Mouse (Mus musculus): ENCODE measurements around the gene S100a1. TPM values are rescaled to one million over a fixed set of nuclear protein-coding genes. Genes with fewer than 3 reads are reported as not detected.

S100a1 gene
- polyA plus RNA-seq, 1 experiment from 2014 or later, result 33.8 TPM

DNA sequence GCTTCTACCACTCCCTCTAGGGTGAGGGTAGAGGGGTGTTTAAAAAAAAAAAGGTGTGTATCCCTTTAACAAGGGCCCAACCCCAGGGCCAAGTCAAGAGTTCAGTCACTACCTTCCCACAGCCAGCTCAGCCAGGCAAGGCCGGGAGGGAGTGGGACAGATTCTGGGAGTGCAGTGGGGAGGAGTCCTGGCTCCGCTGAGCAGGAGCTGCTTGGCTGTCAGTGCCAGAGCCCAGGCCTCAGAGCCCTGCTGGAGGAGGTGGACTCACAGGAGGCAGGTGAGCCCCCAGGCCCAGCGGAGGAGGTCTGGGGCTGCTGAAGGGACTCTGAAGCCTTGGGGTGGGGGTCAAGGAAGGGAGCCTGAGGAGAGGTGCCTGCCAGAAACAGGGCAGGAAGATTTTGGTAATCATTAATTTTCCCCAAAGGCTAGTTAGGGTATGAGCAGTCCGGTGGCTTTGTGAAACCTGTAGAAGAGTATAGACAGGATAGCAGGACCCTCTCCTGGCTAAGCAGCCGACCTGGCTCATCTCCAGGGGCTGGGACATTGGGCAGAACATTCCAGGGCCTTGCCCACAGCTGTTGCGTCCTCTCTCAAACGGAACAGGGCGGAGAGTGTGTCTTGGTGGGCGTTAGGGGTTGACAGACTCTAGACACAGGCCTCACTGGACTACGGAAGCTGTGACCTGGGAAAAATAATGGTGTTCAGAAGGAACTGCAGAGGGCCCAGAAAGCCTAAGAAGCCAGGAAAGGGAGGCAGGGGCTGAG lies 23.1 kb upstream of the S100a1 start, which contains the start of gene S100a16:
Gene S100a16, plus strand, starts transcription at position 114 of the 764 bp plus-strand sequence.
- peak within 1 kb of the TSS; percentile 43 for H3K4me3 ChIP-seq (ENCODE audit: low read depth, low read length)
- no peaks in the 10 kb centered on the region for H3K36me3 ChIP-seq (ENCODE audit: control insufficient read depth, insufficient read depth)
- ATAC-seq (ENCODE audit: low read depth), result peak; percentile 79
- 50% methylated on average over 10 of the region's 10 CpGs for WGBS (ENCODE audit: insufficient replicate concordance)
- peak within 1 kb of the TSS; percentile 41; the same call in 1 of the 2 replicates for H3K9ac ChIP-seq (ENCODE audit: low read depth, low read length)
- H3K4me1 ChIP-seq (ENCODE audit: control insufficient read depth, low read depth, low read length), result no peaks in the 10 kb centered on the region
- no peaks in the 10 kb centered on the region for H3K9me3 ChIP-seq (replicated peaks; ENCODE audit: control insufficient read depth, low read length)
- peak within 1 kb of the TSS; percentile 38 for H3K4me2 ChIP-seq (ENCODE audit: low read depth, low read length)
- peak within 1 kb of the TSS; percentile 64 for H3K27ac ChIP-seq (ENCODE audit: low read length)
- H3K27me3 ChIP-seq (ENCODE audit: control insufficient read depth, insufficient read depth, low read depth, low read length), result no peaks in the 10 kb centered on the region

GRCm38 (mm10) chr3:90535446-90535845 lies 21.3 kb upstream of the S100a1 start:
- ATAC-seq (ENCODE audit: low read depth), result no peak
- no peaks in the 10 kb centered on the region for H3K36me3 ChIP-seq (ENCODE audit: control insufficient read depth, insufficient read depth)
- H3K9ac ChIP-seq (ENCODE audit: low read depth, low read length), result no peak overlapping the region
- WGBS (ENCODE audit: insufficient replicate concordance), result 25% methylated on average over 1 of the region's 1 CpGs
- H3K4me1 ChIP-seq (ENCODE audit: control insufficient read depth, low read depth, low read length), result no peaks in the 10 kb centered on the region
- H3K27ac ChIP-seq (ENCODE audit: low read length), result no peak overlapping the region
- no peaks in the 10 kb centered on the region for H3K27me3 ChIP-seq (ENCODE audit: control insufficient read depth, insufficient read depth, low read depth, low read length)
- H3K9me3 ChIP-seq (replicated peaks; ENCODE audit: control insufficient read depth, low read length), result no peaks in the 10 kb centered on the region
- no peak overlapping the region for H3K4me2 ChIP-seq (ENCODE audit: low read depth, low read length)
- H3K4me3 ChIP-seq (ENCODE audit: low read depth, low read length), result no peak overlapping the region

DNA sequence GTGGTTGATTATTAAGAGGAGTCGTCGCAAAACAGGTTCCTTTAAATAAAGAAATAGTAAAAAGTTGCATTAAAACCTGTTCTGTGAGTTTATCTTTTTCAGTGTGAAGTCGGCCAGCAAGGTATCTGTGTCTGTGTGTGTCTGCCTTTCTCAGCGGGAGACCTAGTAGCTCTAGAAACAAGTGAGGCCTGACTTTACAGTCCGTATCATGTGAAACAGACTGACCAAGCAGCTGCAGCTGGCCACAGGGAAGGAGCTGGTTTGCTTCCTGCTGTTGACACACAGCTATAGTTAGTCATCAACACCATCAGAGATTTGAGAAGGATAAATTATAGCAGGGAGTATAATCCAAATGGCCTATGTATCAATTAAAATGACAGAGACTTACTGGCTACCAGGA lies 17.5 kb upstream of the S100a1 start:
- Histone ChIP-seq H3K27me3 (ENCODE audit: control insufficient read depth, insufficient read depth, low read depth, low read length) (no peaks in the 10 kb centered on the region; the same call in 1 of the 2 replicates), H3K4me2 (ENCODE audit: low read depth, low read length) (no peak overlapping the region), H3K4me1 (ENCODE audit: control insufficient read depth, low read depth, low read length) (no peaks in the 10 kb centered on the region), H3K4me3 (ENCODE audit: low read depth, low read length) (no peak overlapping the region), H3K9me3 (replicated peaks; ENCODE audit: control insufficient read depth, low read length) (no peaks in the 10 kb centered on the region), H3K27ac (ENCODE audit: low read length) (no peak overlapping the region), H3K9ac (ENCODE audit: low read depth, low read length) (no peak overlapping the region), H3K36me3 (ENCODE audit: control insufficient read depth, insufficient read depth) (no peaks in the 10 kb centered on the region)
- 56% methylated on average over 5 of the region's 5 CpGs for WGBS (ENCODE audit: insufficient replicate concordance)
- no peak for ATAC-seq (ENCODE audit: low read depth)

DNA sequence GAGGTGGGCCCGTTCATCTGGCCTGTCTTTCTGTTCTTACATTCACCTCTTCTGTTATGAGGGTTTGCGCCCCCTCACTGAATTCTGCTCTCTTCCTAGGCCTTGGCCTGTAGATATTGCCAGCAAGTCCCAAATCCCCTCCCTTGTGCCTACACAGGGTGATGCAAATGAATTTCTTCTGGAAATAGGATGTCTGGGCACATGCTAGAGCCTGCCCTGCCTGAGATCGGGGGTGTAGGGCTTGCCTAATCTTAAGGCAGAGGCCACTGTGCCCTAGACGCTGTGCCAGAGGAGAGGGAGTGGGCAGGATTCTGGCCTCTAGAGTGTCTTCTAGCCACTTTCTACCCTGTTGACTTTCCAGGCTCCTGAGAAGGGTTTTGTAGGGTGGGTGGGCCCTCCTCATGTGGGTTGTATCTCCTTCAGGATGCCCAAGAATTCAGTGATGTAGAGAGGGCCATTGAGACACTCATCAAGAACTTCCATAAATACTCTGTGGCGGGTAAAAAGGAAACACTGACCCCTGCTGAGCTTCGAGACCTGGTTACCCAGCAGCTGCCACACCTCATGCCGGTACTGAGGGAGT lies 13.2 kb upstream of the S100a1 start:
- no peak overlapping the region for H3K4me2 ChIP-seq (ENCODE audit: low read depth, low read length)
- no peak overlapping the region for H3K9ac ChIP-seq (ENCODE audit: low read depth, low read length)
- H3K4me1 ChIP-seq (ENCODE audit: control insufficient read depth, low read depth, low read length), result no peaks in the 10 kb centered on the region; the same call in 1 of the 2 replicates
- WGBS (ENCODE audit: insufficient replicate concordance), result 65% methylated on average over 7 of the region's 7 CpGs
- H3K4me3 ChIP-seq (ENCODE audit: low read depth, low read length), result no peak overlapping the region
- no peak overlapping the region for H3K27ac ChIP-seq (ENCODE audit: low read length)
- no peak for ATAC-seq (ENCODE audit: low read depth)
- no peaks in the 10 kb centered on the region for H3K9me3 ChIP-seq (replicated peaks; ENCODE audit: control insufficient read depth, low read length)
- H3K36me3 ChIP-seq (ENCODE audit: control insufficient read depth, insufficient read depth), result no peaks in the 10 kb centered on the region
- no peaks in the 10 kb centered on the region; the same call in 1 of the 2 replicates for H3K27me3 ChIP-seq (ENCODE audit: control insufficient read depth, insufficient read depth, low read depth, low read length)

- no peak within 1 kb of the TSS for H3K4me2 ChIP-seq (ENCODE audit: low read depth, low read length)
- WGBS (ENCODE audit: insufficient replicate concordance), result 39% methylated on average over 5 of the region's 5 CpGs
- no peak within 1 kb of the TSS for H3K9ac ChIP-seq (ENCODE audit: low read depth, low read length)
- H3K4me3 ChIP-seq (ENCODE audit: low read depth, low read length), result no peak within 1 kb of the TSS
- peak; percentile 56; the same call in 1 of the 2 replicates for ATAC-seq (ENCODE audit: low read depth)
- no peaks in the 10 kb centered on the region for H3K9me3 ChIP-seq (replicated peaks; ENCODE audit: control insufficient read depth, low read length)
- H3K27ac ChIP-seq (ENCODE audit: low read length), result no peak within 1 kb of the TSS
- H3K36me3 ChIP-seq (ENCODE audit: control insufficient read depth, insufficient read depth), result no peaks in the 10 kb centered on the region
- no peaks in the 10 kb centered on the region; the same call in 1 of the 2 replicates for H3K27me3 ChIP-seq (ENCODE audit: control insufficient read depth, insufficient read depth, low read depth, low read length)
- no peaks in the 10 kb centered on the region; the same call in 1 of the 2 replicates for H3K4me1 ChIP-seq (ENCODE audit: control insufficient read depth, low read depth, low read length)
Measured at GRCm38 (mm10) chr3:90526580-90526979, 12.4 kb upstream of the S100a1 start, which contains the start of gene S100a14. TSS of gene S100a14 (plus strand) at chr3:90526856.

GRCm38 (mm10) chr3:90526076-90526475 lies 11.9 kb upstream of the S100a1 start:
- H3K4me3 ChIP-seq (ENCODE audit: low read depth, low read length), result no peak overlapping the region
- no peak overlapping the region for H3K4me2 ChIP-seq (ENCODE audit: low read depth, low read length)
- no peak overlapping the region for H3K27ac ChIP-seq (ENCODE audit: low read length)
- no peaks in the 10 kb centered on the region; the same call in 1 of the 2 replicates for H3K27me3 ChIP-seq (ENCODE audit: control insufficient read depth, insufficient read depth, low read depth, low read length)
- H3K36me3 ChIP-seq (ENCODE audit: control insufficient read depth, insufficient read depth), result no peaks in the 10 kb centered on the region
- no peak overlapping the region for H3K9ac ChIP-seq (ENCODE audit: low read depth, low read length)
- no peaks in the 10 kb centered on the region; the same call in 1 of the 2 replicates for H3K4me1 ChIP-seq (ENCODE audit: control insufficient read depth, low read depth, low read length)
- no peak for ATAC-seq (ENCODE audit: low read depth)
- 70% methylated on average over 2 of the region's 2 CpGs for WGBS (ENCODE audit: insufficient replicate concordance)
- H3K9me3 ChIP-seq (replicated peaks; ENCODE audit: control insufficient read depth, low read length), result no peaks in the 10 kb centered on the region

DNA sequence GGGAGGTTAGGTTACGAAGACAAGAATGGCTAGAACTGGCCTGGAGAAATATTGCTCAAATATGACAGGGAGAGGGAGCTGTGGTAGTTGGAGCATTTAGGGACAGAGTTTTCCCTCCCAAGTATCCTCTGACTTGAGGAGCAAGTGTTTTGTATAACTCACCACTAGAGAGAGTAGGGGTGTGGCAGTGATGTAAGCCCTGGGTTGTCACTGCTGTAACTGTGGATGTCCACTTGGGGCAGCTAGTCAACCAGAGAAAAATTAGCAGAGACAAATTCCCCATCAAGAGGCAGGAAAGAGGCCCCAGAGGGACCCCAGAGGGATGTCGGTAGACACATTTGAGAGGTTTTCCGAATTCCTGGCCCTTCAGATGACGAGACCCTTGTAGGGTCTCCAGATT lies 11.2 kb upstream of the S100a1 start:
- Histone ChIP-seq H3K4me2 (ENCODE audit: low read depth, low read length) (no peak overlapping the region), H3K27ac (ENCODE audit: low read length) (no peak overlapping the region), H3K4me1 (ENCODE audit: control insufficient read depth, low read depth, low read length) (no peaks in the 10 kb centered on the region; the same call in 1 of the 2 replicates), H3K4me3 (ENCODE audit: low read depth, low read length) (no peak overlapping the region), H3K9ac (ENCODE audit: low read depth, low read length) (no peak overlapping the region), H3K36me3 (ENCODE audit: control insufficient read depth, insufficient read depth) (no peaks in the 10 kb centered on the region), H3K27me3 (ENCODE audit: control insufficient read depth, insufficient read depth, low read depth, low read length) (no peaks in the 10 kb centered on the region; the same call in 1 of the 2 replicates), H3K9me3 (replicated peaks; ENCODE audit: control insufficient read depth, low read length) (no peaks in the 10 kb centered on the region)
- 39% methylated on average over 4 of the region's 4 CpGs for WGBS (ENCODE audit: insufficient replicate concordance)
- no peak for ATAC-seq (ENCODE audit: low read depth)

DNA sequence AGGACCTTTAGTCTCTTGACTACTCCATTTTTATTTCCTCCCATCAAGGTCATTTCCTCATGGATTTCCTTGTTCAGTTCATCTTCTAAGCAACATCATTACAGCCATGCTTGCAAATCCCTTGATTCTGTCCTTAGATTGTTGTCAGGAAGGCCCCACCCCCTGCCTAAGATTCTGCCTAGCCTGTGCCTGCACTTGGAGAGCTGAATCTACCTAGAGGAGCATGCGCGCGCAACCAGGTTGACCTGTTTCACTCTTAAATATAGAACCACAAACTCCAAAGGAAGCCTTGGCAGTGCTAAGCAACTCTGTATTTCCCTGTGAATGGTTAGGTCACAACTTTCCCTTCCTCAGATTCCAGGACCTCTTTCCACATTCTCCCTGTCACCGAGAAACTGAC lies 3.5 kb upstream of the S100a1 start:
- WGBS (ENCODE audit: insufficient replicate concordance), result 82% methylated on average over 4 of the region's 4 CpGs
- no peak overlapping the region for H3K27ac ChIP-seq (ENCODE audit: low read length)
- no peaks in the 10 kb centered on the region for H3K9me3 ChIP-seq (replicated peaks; ENCODE audit: control insufficient read depth, low read length)
- H3K36me3 ChIP-seq (ENCODE audit: control insufficient read depth, insufficient read depth), result no peaks in the 10 kb centered on the region
- no peaks in the 10 kb centered on the region for H3K27me3 ChIP-seq (ENCODE audit: control insufficient read depth, insufficient read depth, low read depth, low read length)
- no peak for ATAC-seq (ENCODE audit: low read depth)
- peaks cover 23% of the 10 kb centered on the region for H3K4me1 ChIP-seq (ENCODE audit: control insufficient read depth, low read depth, low read length)
- H3K4me3 ChIP-seq (ENCODE audit: low read depth, low read length), result no peak overlapping the region
- no peak overlapping the region for H3K9ac ChIP-seq (ENCODE audit: low read depth, low read length)
- no peak overlapping the region for H3K4me2 ChIP-seq (ENCODE audit: low read depth, low read length)

GRCm38 (mm10) chr3:90515789-90516188 lies 1.6 kb upstream of the S100a1 start:
- H3K36me3 ChIP-seq (ENCODE audit: control insufficient read depth, insufficient read depth), result no peaks in the 10 kb centered on the region
- no peak for ATAC-seq (ENCODE audit: low read depth)
- H3K27ac ChIP-seq (ENCODE audit: low read length), result no peak overlapping the region
- H3K4me2 ChIP-seq (ENCODE audit: low read depth, low read length), result 0 out of 2 replicates have a peak overlapping the region, but pooled peaks have one; percentile 98
- no peaks in the 10 kb centered on the region for H3K9me3 ChIP-seq (replicated peaks; ENCODE audit: control insufficient read depth, low read length)
- H3K4me3 ChIP-seq (ENCODE audit: low read depth, low read length), result no peak overlapping the region
- H3K4me1 ChIP-seq (ENCODE audit: control insufficient read depth, low read depth, low read length), result peaks cover 23% of the 10 kb centered on the region
- H3K27me3 ChIP-seq (ENCODE audit: control insufficient read depth, insufficient read depth, low read depth, low read length), result no peaks in the 10 kb centered on the region
- H3K9ac ChIP-seq (ENCODE audit: low read depth, low read length), result no peak overlapping the region
- WGBS (ENCODE audit: insufficient replicate concordance), result 67% methylated on average over 4 of the region's 4 CpGs

All from liver, embryonic 16.5 days (tissue).